20 mouse cellular contexts compared by ENCODE assay signal in genomic region chr13:51153670-51154030, GRCm38 (mm10). TPM values are rescaled to one million over a fixed set of nuclear protein-coding genes. Genes with fewer than 3 reads are reported as not detected.
A peak's percentile ranks its signal among the peaks of the same experiment; 100 is the strongest.
DNase-seq lines count a peak whose midpoint lies in the region; ATAC-seq and TF ChIP-seq lines count a peak whose summit lies in the region.
"Had no signal": no experiment of that assay in that cellular context is flagged by ENCODE, and none has a peak within 500 bp of the region (broad histone marks: within the 10 kb centered on the region; RNA-seq: fewer than 3 reads in every experiment).

No protein-coding gene starts in this region.

- no peaks in the 10 kb centered on the region for H3K27me3 ChIP-seq in kidney, adult 2 months (replicated peaks; ENCODE audit: control insufficient read depth, insufficient read depth, low read length)
- H3K27me3 ChIP-seq in kidney, embryonic 14.5 days (ENCODE audit: control insufficient read depth, insufficient read depth, low read length): no peaks in the 10 kb centered on the region
- H3K27me3 ChIP-seq in intestine, postnatal 0 days (replicated peaks; ENCODE audit: control insufficient read depth, insufficient read depth, low read length): no peaks in the 10 kb centered on the region
- no peaks in the 10 kb centered on the region for H3K27me3 ChIP-seq in kidney, postnatal 0 days (ENCODE audit: insufficient read depth, low read length)
- no peaks in the 10 kb centered on the region for H3K27me3 ChIP-seq in stomach, embryonic 16.5 days (ENCODE audit: control insufficient read depth, insufficient read depth, low read length)
- H3K27me3 ChIP-seq: heart, embryonic 15.5 days; liver, embryonic 13.5 days; lung, embryonic 15.5 days had no signal

- peak; percentile 66 for DNase-seq in kidney, adult 2 months
- DNase-seq in kidney, postnatal 0 days (ENCODE audit: low spot score): no peak
- DNase-seq in retina, postnatal 1 day: no peak
- DNase-seq in spleen, postnatal 4 days (ENCODE audit: low spot score in 2 of 2): no peak
- DNase-seq: cerebellum, adult 11 months; cerebellum, postnatal 25 days; embryo, embryonic 11 days; gastrocnemius, postnatal 25 days; heart, adult 2 months; left cerebral cortex, postnatal 4 days; liver, embryonic 13.5 days had no signal

- TF ChIP-seq POLR2A in kidney, adult 2 months (IDR thresholded peaks at IDR 0.05; ENCODE audit: low read depth, low read length): no peak

- ATAC-seq in kidney, embryonic 14.5 days (ENCODE audit: low FRiP score, low TSS enrichment): no peak
- peak; percentile 55 for ATAC-seq in intestine, postnatal 0 days
- peak; percentile 10; the same call in 1 of the 2 replicates for ATAC-seq in kidney, postnatal 0 days (replicated peaks; ENCODE audit: low FRiP score, low read depth)
- ATAC-seq in stomach, embryonic 16.5 days (ENCODE audit: insufficient read depth, low FRiP score): peak; percentile 56; the same call in 1 of the 2 replicates
- ATAC-seq: forebrain, embryonic 16.5 days had no signal

- no peaks in the 10 kb centered on the region for H3K9me3 ChIP-seq in kidney, embryonic 14.5 days (ENCODE audit: control insufficient read depth, low read length)
- no peaks in the 10 kb centered on the region for H3K9me3 ChIP-seq in intestine, postnatal 0 days (ENCODE audit: control insufficient read depth)
- H3K9me3 ChIP-seq in kidney, postnatal 0 days (replicated peaks; ENCODE audit: low read length): no peaks in the 10 kb centered on the region
- no peaks in the 10 kb centered on the region for H3K9me3 ChIP-seq in stomach, embryonic 16.5 days (replicated peaks; ENCODE audit: control insufficient read depth, low read length)
- H3K9me3 ChIP-seq: heart, embryonic 15.5 days; liver, embryonic 13.5 days; lung, embryonic 15.5 days; midbrain, embryonic 10.5 days had no signal

- H3K4me3 ChIP-seq in kidney, adult 2 months (ENCODE audit: insufficient read depth, low read depth, low read length): no peak overlapping the region
- H3K4me3 ChIP-seq in kidney, embryonic 14.5 days (ENCODE audit: low read length): no peak overlapping the region
- no peak overlapping the region for H3K4me3 ChIP-seq in intestine, postnatal 0 days (ENCODE audit: low read depth, low read length)
- no peak overlapping the region for H3K4me3 ChIP-seq in kidney, postnatal 0 days (replicated peaks; ENCODE audit: low read depth, low read length)
- H3K4me3 ChIP-seq in stomach, embryonic 16.5 days (replicated peaks; ENCODE audit: low read length): no peak overlapping the region
- H3K4me3 ChIP-seq: heart, adult 2 months; heart, embryonic 15.5 days; layer of hippocampus, adult 2 months; liver, embryonic 13.5 days; lung, embryonic 15.5 days; midbrain, embryonic 10.5 days had no signal

- peak overlapping the region; percentile 43 for H3K27ac ChIP-seq in kidney, adult 2 months (ENCODE audit: insufficient read depth, low read depth, low read length)
- H3K27ac ChIP-seq in kidney, embryonic 14.5 days (ENCODE audit: low read depth, low read length): no peak overlapping the region; the same call in 1 of the 2 replicates
- H3K27ac ChIP-seq in intestine, postnatal 0 days (ENCODE audit: low read depth, low read length): peak overlapping the region; percentile 82
- peak overlapping the region; percentile 61 for H3K27ac ChIP-seq in kidney, postnatal 0 days
- peak overlapping the region; percentile 78 for H3K27ac ChIP-seq in stomach, embryonic 16.5 days (ENCODE audit: low read length)
- H3K27ac ChIP-seq: heart, adult 2 months; heart, embryonic 15.5 days; layer of hippocampus, adult 2 months; liver, embryonic 13.5 days; lung, embryonic 15.5 days; macrophage; midbrain, embryonic 10.5 days had no signal

- H3K9ac ChIP-seq in kidney, embryonic 14.5 days (ENCODE audit: low read depth, low read length): no peak overlapping the region
- H3K9ac ChIP-seq in intestine, postnatal 0 days (ENCODE audit: low read depth, low read length): no peak overlapping the region
- H3K9ac ChIP-seq in kidney, postnatal 0 days (ENCODE audit: low read depth, low read length): no peak overlapping the region
- H3K9ac ChIP-seq in stomach, embryonic 16.5 days (ENCODE audit: low read length): no peak overlapping the region
- H3K9ac ChIP-seq: heart, embryonic 15.5 days; liver, embryonic 13.5 days; lung, embryonic 15.5 days had no signal

- peaks cover 15% of the 10 kb centered on the region for H3K4me1 ChIP-seq in kidney, adult 2 months (ENCODE audit: control insufficient read depth, insufficient read depth, low read length)
- no peaks in the 10 kb centered on the region for H3K4me1 ChIP-seq in kidney, embryonic 14.5 days (ENCODE audit: control insufficient read depth, insufficient read depth, low read length)
- no peaks in the 10 kb centered on the region for H3K4me1 ChIP-seq in intestine, postnatal 0 days (replicated peaks; ENCODE audit: control insufficient read depth, insufficient read depth, low read length)
- 0 out of 2 replicates have a peak, but pooled peaks cover 2% of the 10 kb centered on the region for H3K4me1 ChIP-seq in kidney, postnatal 0 days (replicated peaks; ENCODE audit: insufficient read depth, low read length)
- H3K4me1 ChIP-seq in stomach, embryonic 16.5 days (ENCODE audit: control insufficient read depth, insufficient read depth, low read length): peaks cover 3% of the 10 kb centered on the region; the same call in 1 of the 2 replicates
- H3K4me1 ChIP-seq: liver, embryonic 13.5 days; lung, embryonic 15.5 days; midbrain, embryonic 10.5 days had no signal

- no peaks in the 10 kb centered on the region; the same call in none of the 2 replicates for H3K36me3 ChIP-seq in kidney, adult 2 months (ENCODE audit: control insufficient read depth, insufficient read depth, low read length)
- H3K36me3 ChIP-seq in kidney, embryonic 14.5 days (ENCODE audit: control insufficient read depth, insufficient read depth, low read length): peaks cover 59% of the 10 kb centered on the region
- H3K36me3 ChIP-seq in intestine, postnatal 0 days (ENCODE audit: control insufficient read depth, insufficient read depth): peaks cover 23% of the 10 kb centered on the region; the same call in 1 of the 2 replicates
- H3K36me3 ChIP-seq in kidney, postnatal 0 days (ENCODE audit: insufficient read depth, low read length): 0 out of 2 replicates have a peak, but pooled peaks cover 23% of the 10 kb centered on the region
- peaks cover 5% of the 10 kb centered on the region; the same call in 1 of the 2 replicates for H3K36me3 ChIP-seq in stomach, embryonic 16.5 days (ENCODE audit: control insufficient read depth, insufficient read depth, low read length)

- TF ChIP-seq CTCF in kidney, adult 2 months (conservative IDR thresholded peaks at IDR 0.05; ENCODE audit: insufficient read depth, insufficient read length, low read depth, low read length): no peak
- TF ChIP-seq CTCF in intestine, postnatal 0 days (IDR thresholded peaks at IDR 0.05; ENCODE audit: low read depth): no peak
- no peak for TF ChIP-seq CTCF in kidney, postnatal 0 days (IDR thresholded peaks at IDR 0.05; ENCODE audit: low read depth)

- no peak overlapping the region for H3K4me2 ChIP-seq in kidney, embryonic 14.5 days (replicated peaks; ENCODE audit: low read depth, low read length)
- H3K4me2 ChIP-seq in intestine, postnatal 0 days (replicated peaks; ENCODE audit: low read depth): no peak overlapping the region
- H3K4me2 ChIP-seq in kidney, postnatal 0 days (ENCODE audit: low read length): no peak overlapping the region
- no peak overlapping the region for H3K4me2 ChIP-seq in stomach, embryonic 16.5 days (ENCODE audit: low read depth, low read length)
- H3K4me2 ChIP-seq: heart, embryonic 15.5 days; liver, embryonic 13.5 days; lung, embryonic 15.5 days had no signal

- 40% methylated on average over 4 of the region's 4 CpGs for WGBS in kidney, adult 2 months
- WGBS in kidney, embryonic 14.5 days: 75% methylated on average over 4 of the region's 4 CpGs
- 35% methylated on average over 4 of the region's 4 CpGs for WGBS in intestine, postnatal 0 days
- WGBS in kidney, postnatal 0 days: 68% methylated on average over 4 of the region's 4 CpGs
- WGBS in stomach, embryonic 16.5 days: 70% methylated on average over 4 of the region's 4 CpGs

RNA-seq across cellular contexts. Expression of gene Nxnl2, which starts 17.2 kb away (rescaled TPM):
- 0.53 and 0.69 TPM in 2 replicates for polyA plus RNA-seq in kidney, adult 2 months (2012; rRNA removed)
- polyA plus RNA-seq in kidney, embryonic 14.5 days (2014; fragmentation: Nextera tagmentation; extraction: Ambion mirVana): 1.0 and 1.1 TPM in 2 replicates
- polyA plus RNA-seq in intestine, postnatal 0 days (2015; fragmentation: Nextera tagmentation; extraction: Ambion mirVana): 5.0 and 6.1 TPM in 2 replicates
- polyA plus RNA-seq in kidney, postnatal 0 days (2015; fragmentation: Nextera tagmentation; extraction: Ambion mirVana): 2.3 and 2.5 TPM in 2 replicates
- 1.3 and 1.5 TPM in 2 replicates for polyA plus RNA-seq in stomach, embryonic 16.5 days (2015; fragmentation: Nextera tagmentation; extraction: Ambion mirVana)
- polyA plus RNA-seq: liver, embryonic 13.5 days; macrophage had no signal

RNA-seq across cellular contexts. Expression of gene Spin1, which starts 53.0 kb away (rescaled TPM):
- 23.3 and 30.8 TPM in 2 replicates for polyA plus RNA-seq in kidney, adult 2 months (2012; rRNA removed)
- polyA plus RNA-seq in kidney, embryonic 14.5 days (2014; fragmentation: Nextera tagmentation; extraction: Ambion mirVana): 65.8 and 107 TPM in 2 replicates
- polyA plus RNA-seq in intestine, postnatal 0 days (2015; fragmentation: Nextera tagmentation; extraction: Ambion mirVana): 32.7 and 35.0 TPM in 2 replicates
- polyA plus RNA-seq in kidney, postnatal 0 days (2015; fragmentation: Nextera tagmentation; extraction: Ambion mirVana): 67.6 and 71.8 TPM in 2 replicates
- polyA plus RNA-seq in stomach, embryonic 16.5 days (2015; fragmentation: Nextera tagmentation; extraction: Ambion mirVana): 64.8 and 66.5 TPM in 2 replicates
